Mouse (Mus musculus): Measurements from ENCODE around the gene Dnmt1.

Gene Dnmt1

DNA sequence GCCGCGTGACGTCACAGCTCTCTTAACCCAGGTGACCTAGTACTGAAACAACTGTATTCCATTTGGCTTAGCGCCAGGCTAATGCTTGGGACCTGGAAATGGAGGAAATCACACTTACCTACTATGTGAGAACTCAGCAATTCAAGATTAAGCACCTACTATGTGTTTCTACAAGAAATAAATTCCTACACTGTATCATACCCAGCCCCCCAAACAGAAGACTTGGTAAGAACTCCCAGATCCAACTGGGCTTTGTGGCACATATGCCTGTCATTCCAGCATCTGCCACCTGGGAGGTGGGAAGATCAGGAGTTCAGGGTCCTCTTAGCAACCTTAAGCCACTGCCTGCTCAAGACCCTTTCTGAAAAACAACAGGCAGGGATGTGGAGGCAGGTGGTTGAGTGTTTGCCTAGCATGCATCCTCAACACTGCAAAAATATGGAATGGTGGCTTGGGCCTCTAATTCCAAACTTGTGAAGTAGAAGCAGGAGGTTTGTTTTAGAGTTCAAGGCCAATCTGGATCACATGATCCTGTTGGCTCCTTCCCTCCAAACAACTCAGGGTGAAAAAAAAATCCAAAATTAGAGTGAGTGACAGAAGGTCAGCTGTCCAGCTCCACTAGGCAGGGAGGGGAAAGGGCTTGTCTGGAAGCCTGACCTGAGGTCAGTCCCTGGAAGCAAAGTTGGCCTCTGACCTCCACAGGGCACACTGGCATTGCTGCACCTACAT is 17.4 kb upstream of the Dnmt1 start:
- peak; percentile 30 for DNase-seq (ENCODE audit: low read depth, low spot score)

DNA sequence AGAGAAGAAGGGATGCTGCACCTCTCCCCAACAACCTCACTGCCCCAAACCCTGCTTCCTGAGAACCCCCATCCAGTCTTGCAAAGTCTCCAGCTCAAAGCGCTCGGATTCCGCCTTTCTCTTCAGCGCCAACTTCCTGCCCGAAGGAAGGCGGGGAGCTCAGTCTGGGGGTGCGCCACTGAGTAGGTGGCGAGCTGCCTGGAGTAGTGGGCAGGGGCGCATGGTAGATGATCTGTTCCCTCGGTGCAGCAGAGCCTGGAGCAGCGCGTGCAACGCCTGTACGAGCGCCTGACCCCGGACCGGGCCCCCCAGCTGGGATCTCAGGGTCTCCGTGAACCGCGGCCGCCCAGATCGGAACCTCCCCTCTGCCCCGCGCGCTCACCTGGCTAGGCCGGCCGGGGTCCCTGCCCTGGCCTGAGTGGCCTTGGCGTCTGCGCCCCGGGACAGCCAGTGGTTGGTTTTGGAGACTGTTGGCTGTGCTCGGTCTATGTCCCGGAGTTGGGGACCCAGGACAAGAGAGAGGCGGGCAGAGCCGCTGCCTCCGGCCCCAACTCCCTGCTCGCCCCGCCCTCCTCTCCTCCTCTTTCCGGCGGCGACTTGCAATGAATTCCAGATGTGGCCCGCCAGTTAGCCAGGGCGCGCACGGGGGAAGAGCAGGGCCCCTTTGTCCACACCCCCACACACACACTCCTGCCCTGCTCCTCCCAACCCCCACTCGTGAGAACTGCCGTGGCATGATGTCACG is 16.7 kb upstream of the Dnmt1 start, which contains the start of gene S1pr2:
S1pr2 (minus strand) TSS at position 566 of the 745 bp plus-strand sequence.
- DNase-seq (ENCODE audit: low read depth, low spot score) = peak; percentile 92

DNA sequence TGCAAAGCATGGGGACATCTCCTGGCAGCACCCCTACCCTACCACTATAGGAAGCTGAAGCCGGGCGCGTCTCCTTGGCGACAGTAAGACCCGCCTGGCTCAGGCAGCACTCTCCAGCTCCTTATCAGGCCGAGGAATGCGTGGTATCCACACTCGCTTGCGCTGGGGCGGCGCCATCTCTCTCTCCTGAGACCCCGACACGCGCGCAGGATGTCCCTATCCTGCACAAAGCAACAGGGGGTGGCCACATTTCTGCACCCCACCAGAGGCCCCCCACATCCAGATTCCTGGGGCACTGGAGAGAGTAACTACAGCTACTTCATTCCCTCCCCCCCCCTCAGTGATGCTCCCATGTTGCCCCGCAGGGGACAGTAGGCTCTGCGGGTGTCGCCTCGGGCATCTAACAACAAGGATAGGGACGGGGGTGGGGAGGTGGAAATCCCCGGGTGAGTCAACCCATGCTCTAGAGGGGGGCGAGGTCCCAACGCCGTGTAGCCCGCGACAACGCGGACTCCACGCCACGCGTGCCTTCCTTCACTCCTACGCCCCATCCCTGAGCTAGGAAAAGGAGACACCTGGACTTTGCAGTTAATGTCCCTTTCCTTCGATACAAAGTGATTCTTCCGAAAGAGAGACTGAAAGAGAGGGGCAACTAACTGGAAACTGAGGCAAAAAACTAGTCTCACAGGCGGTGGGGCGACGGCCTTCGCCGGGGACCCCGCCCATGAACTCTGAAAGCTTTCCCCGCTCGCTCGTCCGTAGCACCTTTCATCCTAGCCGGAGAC is 15.9 kb upstream of the Dnmt1 start:
- DNase-seq (ENCODE audit: low read depth, low spot score) = peak; percentile 72

DNA sequence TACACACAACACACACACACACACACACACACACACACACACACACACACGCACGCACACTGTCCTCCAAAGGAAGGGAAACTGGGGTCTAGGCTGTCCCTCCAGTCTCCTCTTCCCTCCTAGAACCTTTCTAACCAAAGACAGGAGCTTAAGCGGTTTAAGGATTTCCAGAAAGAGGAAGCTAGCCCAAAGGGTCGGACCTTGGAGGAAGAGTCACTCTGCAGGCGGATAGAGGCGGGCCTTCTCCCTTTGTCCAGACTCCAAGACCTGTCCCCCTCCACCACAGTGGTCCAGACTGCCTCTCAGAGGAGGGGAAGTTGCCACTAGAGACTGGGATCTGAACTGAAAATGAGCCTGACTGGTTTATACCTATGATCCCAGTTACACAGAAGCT is 14.0 kb upstream of the Dnmt1 start:
- DNase-seq (ENCODE audit: low read depth, low spot score) = peak; percentile 57

DNA sequence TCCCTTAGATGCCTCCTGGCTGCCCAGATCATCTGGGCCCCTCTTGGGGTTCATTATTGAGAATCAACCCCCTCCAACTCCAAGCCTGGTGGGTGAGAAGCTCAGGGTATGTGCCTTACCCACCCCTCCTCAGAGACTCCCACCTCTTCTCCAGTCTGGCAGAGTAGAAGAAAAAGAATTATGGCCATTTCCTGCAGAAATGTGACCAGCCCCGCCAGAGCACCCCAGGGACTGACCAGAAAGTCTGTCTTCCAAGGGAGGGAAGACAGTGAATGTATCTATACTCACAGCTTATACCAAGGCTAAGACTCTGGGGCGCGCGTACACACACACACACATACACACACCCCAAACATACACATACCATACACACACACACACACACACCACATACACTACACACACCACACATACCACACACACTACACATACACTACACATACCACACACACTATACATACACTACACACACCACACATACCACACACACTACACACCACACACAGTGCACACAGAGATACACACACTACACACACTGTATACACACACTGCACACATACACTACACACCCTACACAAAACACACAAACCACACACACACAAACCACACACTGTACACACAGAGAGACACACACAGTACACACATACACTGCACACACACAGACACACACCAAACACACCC is 13.5 kb upstream of the Dnmt1 start:
- DNase-seq (ENCODE audit: low read depth, low spot score) = peak; percentile 7

DNA sequence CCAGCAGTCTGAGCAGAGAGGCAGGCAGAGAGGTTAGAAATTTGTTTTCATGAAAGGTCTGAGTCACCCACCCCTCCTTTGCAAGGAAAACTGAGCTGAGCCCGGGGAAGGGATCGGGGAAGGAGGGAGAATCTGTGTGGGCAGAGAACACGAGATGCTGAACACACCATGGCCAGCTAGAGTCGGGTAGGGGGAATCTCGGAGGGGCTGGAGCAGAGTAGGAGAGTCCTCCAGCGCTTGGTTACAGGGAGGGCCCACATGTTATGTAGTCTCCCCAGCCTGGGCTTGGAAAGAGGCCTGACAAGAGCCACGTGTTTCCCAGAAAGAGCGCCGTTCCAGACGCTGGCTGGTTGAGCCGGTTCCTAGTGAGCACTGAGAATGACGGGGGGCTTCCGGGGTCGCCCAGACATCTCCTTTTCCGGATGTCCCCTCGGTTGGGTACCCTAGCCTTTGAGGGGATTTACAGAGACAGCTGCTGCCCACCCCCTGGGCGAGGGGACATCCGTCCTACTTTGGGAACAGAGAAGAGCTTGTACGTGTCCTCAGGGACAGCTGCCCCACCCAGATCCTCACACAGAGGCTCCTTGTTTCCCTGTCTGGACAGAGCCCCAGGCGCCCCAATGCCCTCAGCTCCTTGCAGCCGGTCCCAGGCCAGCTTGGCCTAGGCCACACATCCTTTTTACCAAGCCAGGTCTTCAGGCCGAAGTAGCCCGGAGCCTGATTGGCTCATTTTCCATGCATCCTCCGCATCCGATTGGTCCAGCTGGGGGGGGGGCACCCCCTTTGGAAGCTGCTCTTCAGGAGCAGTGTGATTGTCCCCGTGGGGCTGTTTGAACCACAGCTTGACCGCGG is 12.7 kb upstream of the Dnmt1 start:
- peak; percentile 92 for DNase-seq (ENCODE audit: low read depth, low spot score)

DNA sequence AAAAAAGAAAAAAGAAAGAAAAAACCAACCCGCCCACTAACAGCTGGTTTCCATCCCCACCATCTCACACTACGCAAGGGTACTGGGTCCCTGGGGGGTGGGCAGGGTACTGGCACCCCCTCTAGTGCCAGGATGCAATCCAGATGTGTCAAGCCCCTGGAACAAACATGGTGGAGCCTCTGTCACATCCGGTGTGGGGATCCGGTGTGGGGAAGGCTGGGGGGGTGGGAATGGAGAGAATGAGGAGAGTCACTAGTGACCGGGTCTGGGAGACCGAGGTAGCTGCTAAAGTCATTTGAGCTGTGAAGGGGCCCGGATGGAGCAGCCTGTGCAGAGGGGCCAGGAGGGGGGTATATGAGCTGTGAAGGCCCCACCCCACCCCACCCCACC is 12.1 kb upstream of the Dnmt1 start:
- DNase-seq (ENCODE audit: low read depth, low spot score) = no peak

DNA sequence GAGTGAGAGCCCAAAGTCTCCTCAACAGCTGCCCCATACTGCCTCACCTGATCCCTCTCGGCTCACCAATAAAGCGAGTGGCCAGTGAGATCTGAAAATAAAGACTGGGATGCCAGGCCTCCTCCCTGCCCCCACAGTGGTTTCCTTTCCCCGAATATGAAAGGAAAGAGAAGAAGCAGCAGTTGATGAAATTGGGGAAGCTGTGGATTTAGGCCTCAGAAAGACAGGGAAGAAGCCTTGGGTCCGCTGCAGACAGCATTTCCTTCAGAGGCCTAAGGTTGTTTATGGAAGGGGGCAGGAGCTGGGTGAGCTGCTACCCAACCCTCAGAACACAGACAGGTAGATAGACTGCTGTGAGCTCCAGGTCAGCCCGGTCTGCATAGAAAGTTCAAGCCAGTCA is 7.1 kb upstream of the Dnmt1 start:
- no peak for DNase-seq (ENCODE audit: low read depth, low spot score)

DNA sequence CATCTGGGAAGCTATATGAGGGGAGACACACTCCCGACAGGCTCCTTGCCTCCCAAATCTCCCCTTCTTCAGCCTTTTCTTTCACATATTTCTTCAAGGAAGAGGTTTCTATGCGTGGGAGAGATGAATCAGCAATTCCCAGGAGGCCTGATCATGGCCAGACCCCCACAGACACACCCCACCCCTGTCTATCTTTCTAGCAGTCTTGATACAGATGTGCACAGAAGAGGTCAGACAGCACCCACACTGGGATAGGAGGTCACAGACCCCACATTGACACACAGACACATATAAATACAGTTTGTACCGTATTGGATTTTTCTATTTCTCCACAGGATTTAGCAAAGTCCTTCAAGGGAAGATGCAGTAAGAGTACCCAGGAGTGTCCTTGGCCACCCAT is 6.3 kb upstream of the Dnmt1 start:
- DNase-seq (ENCODE audit: low read depth, low spot score) = peak; percentile 31

DNA sequence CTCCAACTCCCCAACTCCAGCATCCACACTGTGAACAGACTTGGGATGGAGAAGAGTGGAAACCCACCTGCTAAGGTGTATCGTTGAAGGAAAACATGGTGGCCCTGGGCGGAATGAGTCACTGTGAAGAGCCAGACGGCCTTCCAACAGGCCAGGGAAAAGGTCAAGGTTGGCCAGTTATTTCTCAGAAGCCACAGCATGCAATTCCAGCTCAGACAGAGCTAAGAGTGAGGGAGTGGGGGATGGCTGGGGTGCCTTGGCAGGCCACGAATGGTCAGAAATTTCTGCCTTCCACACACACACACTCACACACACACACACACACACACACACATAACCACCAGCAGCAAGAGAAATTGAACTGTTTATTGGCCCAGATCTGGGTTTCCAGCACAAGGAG is 5.9 kb upstream of the Dnmt1 start:
- DNase-seq (ENCODE audit: low read depth, low spot score) = peak; percentile 39

DNA sequence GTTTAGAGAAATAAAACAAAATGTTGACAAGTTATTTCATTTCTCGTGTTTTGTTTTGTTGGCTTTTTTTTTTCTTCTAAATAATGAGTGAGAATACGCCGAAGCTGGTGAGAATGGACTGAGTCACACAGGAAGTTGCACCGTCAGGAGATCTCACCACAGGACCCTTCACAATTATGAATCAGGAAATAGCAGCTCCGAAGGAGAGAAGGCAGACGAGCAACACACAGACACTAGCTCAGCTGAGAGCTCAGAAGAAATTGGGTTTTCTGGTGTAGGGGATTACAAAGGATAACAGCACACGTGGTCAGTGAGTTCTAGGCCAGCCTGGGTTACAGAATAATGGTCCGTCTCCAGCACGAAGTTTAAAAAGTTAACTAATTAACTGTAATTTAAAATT is 1.9 kb upstream of the Dnmt1 start:
- DNase-seq (ENCODE audit: low read depth, low spot score) = peak; percentile 67

DNA sequence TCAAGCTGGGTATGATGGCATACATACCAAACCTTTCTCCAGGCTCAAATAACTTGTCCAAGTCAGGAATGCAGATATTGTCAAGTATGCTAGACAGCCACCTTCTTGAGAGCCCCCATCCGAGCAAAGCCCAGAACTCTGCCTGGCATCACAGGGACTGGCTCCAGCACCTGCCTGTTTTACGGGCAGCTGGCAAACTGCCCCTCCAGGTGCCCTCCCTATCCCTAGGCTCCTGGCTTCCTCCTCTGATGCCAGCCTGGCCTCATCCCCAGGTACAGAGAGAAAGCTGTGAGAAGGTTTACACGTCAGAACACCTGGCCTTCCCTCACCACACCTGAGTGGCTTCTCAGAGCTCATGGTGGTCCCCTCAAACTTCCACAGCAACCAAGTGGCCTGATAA is 2.7 kb downstream of the Dnmt1 start:
- no peak for DNase-seq (ENCODE audit: low read depth, low spot score)

DNA sequence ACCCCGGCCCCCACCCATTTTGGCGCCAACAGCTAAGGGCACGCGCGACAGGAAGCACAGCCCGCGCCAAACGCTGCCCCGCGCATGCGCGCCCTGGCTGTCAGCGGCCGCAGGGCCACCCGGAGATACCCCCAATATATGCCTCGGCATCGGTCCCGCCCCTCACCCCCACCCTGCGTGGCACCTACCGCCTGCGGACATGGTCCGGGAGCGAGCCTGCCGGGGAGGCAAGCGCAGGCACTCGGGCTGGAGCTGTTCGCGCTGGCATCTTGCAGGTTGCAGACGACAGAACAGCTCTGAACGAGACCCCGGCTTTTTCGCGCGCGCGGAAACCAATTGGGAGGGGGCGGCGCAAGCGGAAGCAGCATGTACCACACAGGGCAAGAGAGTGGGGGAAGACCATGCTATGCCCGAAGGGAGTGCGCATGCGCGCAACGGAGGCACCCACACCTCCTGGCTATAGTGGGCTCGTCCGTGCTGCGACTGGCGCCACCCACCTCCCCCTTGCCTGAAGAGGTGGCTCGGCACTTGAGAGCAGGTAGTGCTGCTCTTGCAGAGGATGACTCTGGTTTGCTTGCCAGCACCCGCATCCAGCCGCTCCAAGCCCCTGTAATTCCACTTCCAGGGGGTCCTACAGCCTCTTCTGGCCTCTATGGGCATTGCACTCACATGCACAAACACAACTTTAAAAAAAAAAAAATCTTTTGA is 7.0 kb downstream of the Dnmt1 start:
- peak; percentile 95 for DNase-seq (ENCODE audit: low read depth, low spot score)

DNA sequence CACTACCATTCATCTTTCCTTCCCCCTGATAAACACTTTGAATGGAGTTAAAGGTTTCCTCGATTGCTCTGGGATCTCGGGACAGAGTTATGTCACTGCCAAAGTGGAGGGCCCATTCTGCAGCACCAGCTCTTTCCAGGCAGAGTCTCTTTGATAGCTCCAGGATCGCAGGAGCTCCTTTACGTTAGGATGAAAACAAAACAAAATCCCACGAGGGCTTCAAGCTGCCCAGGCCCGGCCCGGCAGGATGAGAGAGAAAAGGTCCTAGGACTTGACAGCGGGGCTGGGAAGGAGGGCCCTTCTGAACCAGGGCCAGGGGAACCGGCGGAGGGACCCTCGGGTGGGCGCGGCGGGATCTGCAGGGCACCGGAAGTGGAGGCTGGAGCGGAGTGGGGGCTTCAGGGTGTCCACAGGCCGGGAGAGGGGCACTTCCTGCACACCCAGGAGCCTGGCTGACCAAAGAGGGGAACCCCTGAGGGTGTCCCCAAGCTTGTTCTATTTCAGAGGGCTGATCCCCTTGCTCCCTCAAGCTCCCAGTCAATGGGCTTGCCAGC is 7.6 kb downstream of the Dnmt1 start:
- peak; percentile 67 for DNase-seq (ENCODE audit: low read depth, low spot score)

DNA sequence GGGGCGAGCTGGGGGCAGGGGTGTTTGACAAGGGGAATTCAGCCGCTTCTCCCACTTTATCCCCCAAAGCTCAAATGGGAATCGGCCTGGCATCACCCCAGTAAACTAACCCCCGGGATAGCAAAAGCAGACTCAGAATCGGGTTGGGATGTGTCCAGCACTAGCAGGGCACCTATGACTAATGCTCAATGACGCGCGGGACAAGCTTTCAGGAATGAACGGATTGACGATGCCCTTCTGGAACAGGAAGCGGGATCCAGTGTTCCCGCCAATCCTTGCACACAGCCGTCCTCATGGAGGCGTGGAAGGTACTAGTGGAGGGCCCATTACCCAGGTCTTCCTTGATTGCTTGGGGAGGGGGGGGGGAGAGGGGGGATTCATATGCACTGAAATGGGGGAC is 8.2 kb downstream of the Dnmt1 start:
- peak; percentile 95 for DNase-seq (ENCODE audit: low read depth, low spot score)

DNA sequence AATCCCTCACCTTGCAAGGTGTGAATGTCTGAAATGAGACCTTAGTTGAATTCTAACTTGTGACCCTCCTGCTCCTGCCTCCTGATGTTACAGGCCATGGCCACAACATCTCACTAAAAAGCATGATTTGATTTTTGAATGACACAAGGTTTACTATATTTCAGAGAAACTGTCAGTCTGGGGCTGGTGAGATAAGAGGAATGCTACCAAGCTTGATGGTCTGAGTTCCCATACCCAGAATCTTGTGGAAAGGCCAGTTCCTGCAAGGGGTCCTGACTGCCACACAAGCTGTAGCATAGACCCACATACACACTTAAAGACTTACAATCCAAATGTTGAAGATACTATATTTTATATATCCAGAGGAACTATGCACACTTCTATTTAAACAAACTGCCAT is 9.3 kb downstream of the Dnmt1 start:
- no peak for DNase-seq (ENCODE audit: low read depth, low spot score)

DNA sequence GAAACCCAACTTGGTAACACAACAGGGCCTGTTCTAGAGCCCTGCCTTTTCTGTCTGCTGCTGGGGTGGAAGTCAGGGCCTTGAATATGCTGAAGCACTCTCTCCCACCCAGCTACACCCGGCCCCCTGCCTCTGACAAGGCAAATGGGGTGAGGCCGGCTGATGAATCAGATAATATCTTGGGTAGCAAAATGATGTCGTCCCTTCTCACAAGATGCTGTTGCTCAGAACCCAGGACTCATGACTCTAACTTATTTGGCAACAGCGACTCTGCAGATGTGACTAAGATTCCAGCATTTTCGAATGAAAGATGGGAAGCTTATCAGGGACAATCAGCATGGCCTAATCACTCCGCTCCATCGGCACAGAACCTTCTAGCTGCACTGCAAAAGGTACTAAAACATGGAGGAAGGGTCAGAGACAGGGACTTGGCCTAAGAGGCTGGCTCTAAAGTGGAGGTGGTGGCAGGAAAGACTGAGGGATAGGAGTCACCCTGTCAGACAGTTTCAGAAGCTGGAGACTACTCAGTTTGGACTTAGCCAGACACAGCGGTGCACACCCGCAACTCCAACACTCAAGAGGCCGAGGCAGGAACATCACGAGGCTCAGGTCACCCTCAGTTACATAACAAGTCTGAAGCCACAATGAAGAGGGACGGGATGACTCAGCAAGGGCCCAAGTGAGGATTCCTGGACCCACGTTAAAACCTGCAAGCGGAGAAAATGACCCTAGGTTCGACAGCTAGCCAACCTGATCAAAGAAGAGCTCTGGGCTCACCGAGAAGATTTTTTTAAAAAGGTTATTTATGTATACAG is 13.4 kb downstream of the Dnmt1 start:
- peak; percentile 67 for DNase-seq (ENCODE audit: low read depth, low spot score)

DNA sequence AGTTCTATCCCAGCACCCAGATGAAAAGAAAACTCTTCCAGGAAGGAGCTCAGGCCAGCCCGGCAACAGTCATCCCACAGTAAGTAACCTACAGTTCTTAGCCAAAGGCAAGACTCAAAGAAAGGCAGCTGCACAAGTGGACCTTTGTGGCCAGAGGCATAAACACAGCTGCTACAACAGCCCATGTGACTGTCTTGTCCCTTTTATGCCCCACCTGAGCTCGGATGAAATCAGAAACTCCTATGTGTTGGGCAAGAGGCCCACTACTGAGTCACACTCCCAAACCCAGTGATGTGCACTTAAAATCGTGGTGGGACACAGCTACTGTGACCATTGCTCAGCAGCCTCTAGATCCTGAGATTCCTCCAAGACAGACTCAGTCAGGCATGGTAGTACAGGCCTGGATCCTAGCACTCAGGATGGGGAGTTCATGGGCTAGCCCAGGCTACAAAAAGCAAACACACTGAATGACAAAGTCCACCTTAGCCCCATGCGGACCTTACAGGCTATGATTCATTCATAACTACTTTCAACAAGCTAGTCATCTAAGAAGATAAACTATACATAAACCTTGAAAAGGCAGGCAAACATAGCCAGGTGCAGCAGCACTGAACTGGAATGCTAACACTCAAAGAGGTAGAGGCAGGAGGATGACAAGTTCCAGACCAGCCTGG is 14.9 kb downstream of the Dnmt1 start:
- peak; percentile 78 for DNase-seq (ENCODE audit: low read depth, low spot score)

DNA sequence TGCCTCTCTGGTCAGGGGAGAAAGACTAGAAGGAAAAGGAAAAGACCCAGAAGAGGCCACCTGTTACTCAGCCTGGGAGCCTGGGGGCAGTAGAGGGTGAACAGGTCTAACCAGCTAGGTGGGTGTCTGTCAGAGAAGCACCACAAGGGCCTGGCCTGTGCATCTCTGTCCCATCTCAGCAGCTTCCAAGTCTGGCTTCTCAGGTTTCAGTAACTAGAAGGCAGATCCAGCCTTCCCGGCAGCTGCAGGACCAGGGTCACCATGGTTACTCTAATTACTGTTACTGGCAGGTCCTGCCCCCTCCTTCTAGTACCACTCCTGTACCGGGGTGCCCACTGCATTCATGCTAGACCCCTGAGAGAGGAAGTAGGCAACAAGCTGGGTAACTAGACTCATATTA is 15.8 kb downstream of the Dnmt1 start:
- DNase-seq (ENCODE audit: low read depth, low spot score) = peak; percentile 47
